Mouse (Mus musculus): Measurements from ENCODE around the gene Gbf1.

DNA sequence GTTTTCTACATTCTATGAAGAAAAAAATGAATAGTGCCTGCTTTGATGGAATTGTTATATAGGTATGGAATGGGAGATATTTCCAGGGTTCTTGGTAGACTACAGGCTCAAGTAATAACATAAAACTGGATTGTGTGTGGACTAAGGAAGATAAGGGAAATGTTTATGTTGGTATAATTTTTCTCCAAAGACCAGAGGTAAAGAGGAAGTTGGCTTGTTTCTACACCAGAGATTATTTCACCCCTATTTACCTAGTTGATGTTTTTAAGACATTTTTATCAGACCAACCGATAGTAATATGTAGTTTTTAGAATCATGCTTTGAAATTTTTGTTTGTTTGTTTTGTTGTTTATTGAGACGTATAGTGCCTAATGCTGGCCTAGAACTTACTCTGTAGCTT lies 28.0 kb downstream of the Gbf1 start:
- TF ChIP-seq POLR2A (IDR thresholded peaks at IDR 0.05; ENCODE audit: low read depth, low read length) (no peak), GABPA (IDR thresholded peaks at IDR 0.05; ENCODE audit: insufficient replicate concordance, low read depth, low read length) (no peak), UBTF (IDR thresholded peaks at IDR 0.05; ENCODE audit: low read depth, low read length) (no peak), POLR2AphosphoS2 (IDR thresholded peaks at IDR 0.05; ENCODE audit: low read depth, low read length) (no peak), MAZ (IDR thresholded peaks at IDR 0.05; ENCODE audit: low read depth, low read length) (no peak), MEF2A (IDR thresholded peaks at IDR 0.05; ENCODE audit: borderline replicate concordance, low read depth, low read length) (no peak), CTCF (conservative IDR thresholded peaks at IDR 0.05 in 1 of 2, IDR thresholded peaks at IDR 0.05 in 1 of 2; ENCODE audit: low read depth in 2 of 2, low read length in 2 of 2) (no peak), ZC3H11A (IDR thresholded peaks at IDR 0.05; ENCODE audit: low read depth, low read length) (no peak), E2F4 (IDR thresholded peaks at IDR 0.05; ENCODE audit: insufficient replicate concordance, low read depth, low read length) (no peak), MXI1 (IDR thresholded peaks at IDR 0.05; ENCODE audit: low read depth, low read length) (no peak), CHD1 (IDR thresholded peaks at IDR 0.05; ENCODE audit: low read depth, low read length) (no peak), ZMIZ1 (IDR thresholded peaks at IDR 0.05; ENCODE audit: low read depth, low read length) (no peak), USF1 (IDR thresholded peaks at IDR 0.05; ENCODE audit: low read depth, low read length) (no peak)
